Mouse (Mus musculus) heart, postnatal 0 days (tissue): Measurements from ENCODE around the gene Hoxc13.

Experiments
- CTCF ChIP-seq: IDR thresholded peaks from 2 replicates; pipeline ENCODE4 v1.5.1; 2016; ENCODE audit warnings: antibody characterized with exemption, control low read depth, low read depth
- EP300 ChIP-seq: IDR thresholded peaks from 2 replicates; pipeline ENCODE4 v1.6.1; 2016; ENCODE audit warnings: antibody characterized with exemption, low read depth

GRCm38 (mm10) chr15:102922636-102923500 lies 2.0 kb downstream of the Hoxc13 start:
- TF ChIP-seq CTCF: no peak
- TF ChIP-seq EP300: no peak
